Mouse (Mus musculus) CH12.LX (cell line): ENCODE measurements around the gene Fmo6. TPM values are rescaled to one million over a fixed set of nuclear protein-coding genes. Genes with fewer than 3 reads are reported as not detected.

Experiments used
- DNase-seq: peaks from one replicate; pipeline ENCODE4 v3.0.0-alpha.2; 2013; ENCODE audit errors: extremely low read depth
- H3K27ac ChIP-seq: 2 replicates; pipeline ENCODE4 v1.5.1; 2012; ENCODE audit warnings: low read depth, mild to moderate bottlenecking, control low read depth, moderate library complexity; ENCODE audit not compliant: insufficient read depth
- H3K27me3 ChIP-seq: replicated peaks from 2 replicates; pipeline ENCODE3; 2012; ENCODE audit warnings: inconsistent platforms
- H3K36me3 ChIP-seq, 2 experiments: replicated peaks in 1 of 2; 2 replicates each; pipeline versions ENCODE3 to v1.6.1; 2012; ENCODE audit warnings: inconsistent platforms in 1 of 2, low read length in 1 of 2, mild to moderate bottlenecking in 1 of 2, mixed read lengths in 1 of 2, moderate library complexity in 1 of 2; ENCODE audit not compliant: control insufficient read depth in 1 of 2, insufficient read depth in 1 of 2
- H3K4me1 ChIP-seq, 2 experiments: 2 replicates each; pipeline ENCODE4 v1.6.1; 2012; ENCODE audit warnings: inconsistent platforms in 1 of 2, moderate library complexity in 1 of 2; ENCODE audit not compliant: insufficient read depth in 2 of 2, control insufficient read depth in 1 of 2
- H3K4me2 ChIP-seq: 2 replicates; pipeline ENCODE4 v1.6.1; 2012; ENCODE audit warnings: low read depth, mild to moderate bottlenecking, control low read depth; ENCODE audit not compliant: poor library complexity, insufficient read depth, severe bottlenecking
- H3K4me3 ChIP-seq, 3 experiments: fragments of 150-350 bp in 1 of 3; sonication (generic) in 1 of 3; replicated peaks in 1 of 3; 2 replicates each; pipeline versions ENCODE3 to v1.5.1; 2011 to 2012; ENCODE audit warnings: low read depth in 2 of 3, low read length in 2 of 3, mild to moderate bottlenecking in 2 of 3, moderate library complexity in 2 of 3, control low read depth in 1 of 3, improper control_type of control experiment in 1 of 3, inconsistent platforms in 1 of 3, mixed read lengths in 1 of 3; ENCODE audit not compliant: poor library complexity in 1 of 3
- H3K79me2 ChIP-seq: replicated peaks from 2 replicates; pipeline ENCODE4 v1.6.1; 2012; ENCODE audit warnings: mild to moderate bottlenecking, moderate library complexity; ENCODE audit not compliant: control insufficient read depth, poor library complexity, insufficient read depth, severe bottlenecking; ENCODE audit errors: extremely low read depth
- H3K9ac ChIP-seq: 2 replicates; pipeline ENCODE4 v1.6.1; 2012; ENCODE audit warnings: low read depth, mild to moderate bottlenecking, control low read depth, moderate library complexity; ENCODE audit not compliant: insufficient read depth
- H3K9me3 ChIP-seq: replicated peaks from 2 replicates; pipeline ENCODE3; 2012; ENCODE audit warnings: low read length, inconsistent platforms, mixed read lengths
- CTCF ChIP-seq, 2 experiments: IDR thresholded peaks in 1 of 2; conservative IDR thresholded peaks in 1 of 2; 2 replicates each; pipeline ENCODE4 v1.5.1; 2011 to 2012; ENCODE audit warnings: low read depth in 2 of 2, low read length in 2 of 2, improper control_type of control experiment in 1 of 2, inconsistent platforms in 1 of 2, mild to moderate bottlenecking in 1 of 2, moderate library complexity in 1 of 2
- ELF1 ChIP-seq: IDR thresholded peaks from 2 replicates; pipeline ENCODE4 v1.6.1; 2014; ENCODE audit warnings: low read depth, mild to moderate bottlenecking, inconsistent platforms, low read length, improper control_type of control experiment
- EP300 ChIP-seq: IDR thresholded peaks from 2 replicates; pipeline ENCODE4 v1.6.1; 2011; ENCODE audit warnings: low read length, improper control_type of control experiment
- ETS1 ChIP-seq: conservative IDR thresholded peaks from 2 replicates; pipeline ENCODE4 v1.6.1; 2012; ENCODE audit warnings: low read depth, mild to moderate bottlenecking, inconsistent platforms, low read length, improper control_type of control experiment, moderate library complexity
- GABPA ChIP-seq: IDR thresholded peaks from 2 replicates; pipeline ENCODE4 v1.6.1; 2012; ENCODE audit warnings: low read depth, low read length, improper control_type of control experiment, inconsistent platforms; ENCODE audit not compliant: insufficient replicate concordance
- HCFC1 ChIP-seq: IDR thresholded peaks from 2 replicates; pipeline ENCODE4 v1.6.1; 2012; ENCODE audit warnings: low read depth, mild to moderate bottlenecking, inconsistent platforms, low read length, improper control_type of control experiment
- JUN ChIP-seq: IDR thresholded peaks from 2 replicates; pipeline ENCODE4 v1.6.1; 2011; ENCODE audit warnings: low read depth, mild to moderate bottlenecking, low read length, improper control_type of control experiment, moderate library complexity; ENCODE audit not compliant: insufficient read depth
- JUND ChIP-seq: conservative IDR thresholded peaks from 2 replicates; pipeline ENCODE4 v1.6.1; 2011; ENCODE audit warnings: low read depth, low read length, improper control_type of control experiment
- KAT2A ChIP-seq: IDR thresholded peaks from 2 replicates; pipeline ENCODE4 v1.6.1; 2012; ENCODE audit warnings: low read length, improper control_type of control experiment, inconsistent platforms; ENCODE audit not compliant: insufficient replicate concordance
- NELFE ChIP-seq: IDR thresholded peaks from 2 replicates; pipeline ENCODE4 v1.6.1; 2011; ENCODE audit warnings: low read depth, low read length, improper control_type of control experiment
- NRF1 ChIP-seq: IDR thresholded peaks from 2 replicates; pipeline ENCODE4 v1.6.1; 2014; ENCODE audit warnings: low read depth, mild to moderate bottlenecking, inconsistent platforms, low read length, improper control_type of control experiment, moderate library complexity
- POLR2AphosphoS2 ChIP-seq: IDR thresholded peaks from 2 replicates; pipeline ENCODE4 v1.6.1; 2011; ENCODE audit warnings: low read depth, low read length, improper control_type of control experiment
- TCF12 ChIP-seq: IDR thresholded peaks from 2 replicates; pipeline ENCODE4 v1.6.1; 2014; ENCODE audit warnings: low read depth, mild to moderate bottlenecking, inconsistent platforms, low read length, improper control_type of control experiment
- UBTF ChIP-seq: IDR thresholded peaks from 2 replicates; pipeline ENCODE4 v1.6.1; 2012; ENCODE audit warnings: low read depth, mild to moderate bottlenecking, inconsistent platforms, low read length, improper control_type of control experiment, moderate library complexity
- USF2 ChIP-seq: conservative IDR thresholded peaks from 2 replicates; pipeline ENCODE4 v1.6.1; 2011; ENCODE audit warnings: low read depth, low read length, improper control_type of control experiment
- ZC3H11A ChIP-seq: IDR thresholded peaks from 2 replicates; pipeline ENCODE4 v1.6.1; 2012; ENCODE audit warnings: low read depth, mild to moderate bottlenecking, inconsistent platforms, low read length, improper control_type of control experiment
- ZKSCAN1 ChIP-seq: IDR thresholded peaks from 2 replicates; pipeline ENCODE4 v1.6.1; 2012; ENCODE audit warnings: low read depth, inconsistent platforms, low read length, improper control_type of control experiment, borderline replicate concordance
- ZMIZ1 ChIP-seq: IDR thresholded peaks from 2 replicates; pipeline ENCODE4 v1.6.1; 2012; ENCODE audit warnings: low read depth, mild to moderate bottlenecking, inconsistent platforms, low read length, improper control_type of control experiment
- dilution Hi-C: fragments of 300-500 bp; cut with MboI; formaldehyde crosslinking; loops from 2 replicates; pipeline ENCODE4 v1.14.3; 2020; ENCODE audit warnings: low sequenced_read_pairs; ENCODE audit not compliant: extremely low pct_unique_long_range_greater_than_20kb, extremely low pct_ligation_motif_present
- in situ Hi-C: fragments of 300-500 bp; cut with MboI; formaldehyde crosslinking; loops from 3 replicates; pipeline ENCODE4 v1.14.3; 2019; ENCODE audit warnings: low sequenced_read_pairs, low pct_ligation_motif_present, low pct_unique_long_range_greater_than_20kb, mixed read lengths
- polyA plus RNA-seq: library from polyadenylated mRNA; unstranded; fragments of >175 nt; gene quantifications from 2 replicates; pipeline ENCODE4 v1.2.1, GENCODE M21; 2012; ENCODE audit warnings: low read depth; ENCODE audit not compliant: insufficient read length
- total RNA-seq, 2 experiments: library from RNA; depleted of rRNA; stranded (reverse); fragments of 300-350 nt in 1 of 2; fragments of >200 nt in 1 of 2; gene quantifications; 2 replicates each; pipeline ENCODE4 v1.2.3; 2012 to 2014

Gene Fmo6
- total and polyA plus RNA-seq, 3 experiments, result not detected

- no peak overlapping the region for H3K4me2 ChIP-seq
- no peaks in the 10 kb centered on the region for H3K4me1 ChIP-seq
- TF ChIP-seq NELFE, result no peak
- no peak for TF ChIP-seq JUND
- TF ChIP-seq ZMIZ1, result no peak
- TF ChIP-seq POLR2AphosphoS2, result no peak
- TF ChIP-seq CTCF (conservative IDR thresholded peaks at IDR 0.05 in 1 of 2, IDR thresholded peaks at IDR 0.05 in 1 of 2; ENCODE audit: low read depth in 2 of 2, low read length in 2 of 2), result no peak
- no peak for TF ChIP-seq ETS1
- TF ChIP-seq NRF1, result no peak
- no peak for TF ChIP-seq ELF1
- TF ChIP-seq TCF12, result no peak
- no peak for TF ChIP-seq ZC3H11A
- no peak for TF ChIP-seq KAT2A
- TF ChIP-seq EP300, result no peak
- TF ChIP-seq USF2, result no peak
- no peak for TF ChIP-seq UBTF
- TF ChIP-seq GABPA, result no peak
- no peak for TF ChIP-seq ZKSCAN1
- no peak for TF ChIP-seq HCFC1
- no peak for TF ChIP-seq JUN
- H3K79me2 ChIP-seq, result no peaks in the 10 kb centered on the region
- no peak for DNase-seq
- dilution Hi-C loops (no loop called here), in situ Hi-C loops (no loop called here)
- no peak overlapping the region for H3K4me3 ChIP-seq
- no peak overlapping the region for H3K27ac ChIP-seq
- H3K27me3 ChIP-seq, result no peaks in the 10 kb centered on the region
- no peaks in the 10 kb centered on the region for H3K9me3 ChIP-seq
- H3K36me3 ChIP-seq, result no peaks in the 10 kb centered on the region
- no peak overlapping the region for H3K9ac ChIP-seq
Measured at GRCm38 (mm10) chr1:162963556-162963955, 26.2 kb upstream of the Fmo6 start.

- no peak overlapping the region for H3K9ac ChIP-seq
- dilution Hi-C loops (no loop called here), in situ Hi-C loops (no loop called here)
- no peak overlapping the region for H3K27ac ChIP-seq
- H3K4me1 ChIP-seq, result no peaks in the 10 kb centered on the region
- no peak for DNase-seq
- no peaks in the 10 kb centered on the region for H3K9me3 ChIP-seq
- no peaks in the 10 kb centered on the region for H3K79me2 ChIP-seq
- no peaks in the 10 kb centered on the region for H3K27me3 ChIP-seq
- no peak overlapping the region for H3K4me2 ChIP-seq
- H3K36me3 ChIP-seq, result no peaks in the 10 kb centered on the region
- no peak overlapping the region for H3K4me3 ChIP-seq
- no peak for TF ChIP-seq ZC3H11A
- no peak for TF ChIP-seq NELFE
- TF ChIP-seq JUND, result no peak
- no peak for TF ChIP-seq GABPA
- TF ChIP-seq JUN, result no peak
- TF ChIP-seq HCFC1, result no peak
- TF ChIP-seq ELF1, result no peak
Measured at GRCm38 (mm10) chr1:162957422-162957821, 20.1 kb upstream of the Fmo6 start.
